Mouse (Mus musculus) large intestine, adult 2 months (tissue): ENCODE measurements around the gene Ntng1. TPM values are rescaled to one million over a fixed set of nuclear protein-coding genes. Genes with fewer than 3 reads are reported as not detected.

ENCODE experiments used
- DNase-seq: peaks from one replicate; pipeline ENCODE4 v3.0.0-alpha.2; 2012; ENCODE audit warnings: low read depth, low spot score
- WGBS: fragments of 180-500 bp; shearing (Covaris S2); methylation state at CpG from one replicate; pipeline ENCODE4 v1.1.7; 2018; 5-methylcytosine and 5-hydroxymethylcytosine counted together
- polyA plus RNA-seq: library from polyadenylated mRNA; depleted of rRNA; stranded (reverse); fragments of >200 nt; gene quantifications from 2 replicates; pipeline ENCODE4 v1.2.3, GENCODE M21; 2012

The Ntng1 gene
- polyA plus RNA-seq, 1 experiment = 0.19 TPM

GRCm38 (mm10) chr3:109942960-109943359 lies 200.9 kb downstream of the Ntng1 start:
- no peak for DNase-seq

GRCm38 (mm10) chr3:109937634-109938033 lies 206.2 kb downstream of the Ntng1 start:
- DNase-seq = no peak
- WGBS = 93% methylated on average over 2 of the region's 2 CpGs

More at GRCm38 (mm10) chr3:109942960-109943359, 200.9 kb downstream of the Ntng1 start:
- whole genome bisulfite sequencing = 65% methylated on average over 1 of the region's 1 CpGs

GRCm38 (mm10) chr3:109936275-109936674 lies 207.5 kb downstream of the Ntng1 start:
- 72% methylated on average over 3 of the region's 3 CpGs for WGBS
- DNase-seq = no peak

- no peak for DNase-seq
- 69% methylated on average over 8 of the region's 8 CpGs for WGBS
Observed at GRCm38 (mm10) chr3:109932261-109932660, 211.6 kb downstream of the Ntng1 start.

GRCm38 (mm10) chr3:109931021-109931420 lies 212.8 kb downstream of the Ntng1 start:
- 89% methylated on average over 5 of the region's 5 CpGs for WGBS
- DNase-seq = no peak

- DNase-seq = no peak
- WGBS = 63% methylated on average over 4 of the region's 4 CpGs
Observed at GRCm38 (mm10) chr3:109923788-109924187, 220.0 kb downstream of the Ntng1 start.

- WGBS = 73% methylated on average over 3 of the region's 3 CpGs
- no peak for DNase-seq
Observed at GRCm38 (mm10) chr3:109918996-109919395, 224.8 kb downstream of the Ntng1 start.

- no peak for DNase-seq
- WGBS = 77% methylated on average over 8 of the region's 8 CpGs
Observed at GRCm38 (mm10) chr3:109917926-109918694, 225.7 kb downstream of the Ntng1 start.

GRCm38 (mm10) chr3:109917077-109917476 lies 226.7 kb downstream of the Ntng1 start:
- 76% methylated on average over 4 of the region's 4 CpGs for WGBS
- DNase-seq = no peak

- 73% methylated on average over 5 of the region's 5 CpGs for WGBS
- no peak for DNase-seq
Observed at GRCm38 (mm10) chr3:109914226-109914625, 229.6 kb downstream of the Ntng1 start.

- no peak for DNase-seq
- WGBS = 3% methylated on average over 1 of the region's 1 CpGs
Observed at GRCm38 (mm10) chr3:109890600-109890999, 253.2 kb downstream of the Ntng1 start.

- WGBS = 44% methylated on average over 4 of the region's 4 CpGs
- no peak for DNase-seq
Observed at GRCm38 (mm10) chr3:109885672-109886071, 258.1 kb downstream of the Ntng1 start.

- no peak for DNase-seq
- WGBS = 72% methylated on average over 4 of the region's 4 CpGs
Observed at GRCm38 (mm10) chr3:109879061-109879460, 264.8 kb downstream of the Ntng1 start.

- DNase-seq = no peak
- 86% methylated on average over 17 of the region's 17 CpGs for WGBS
Observed at GRCm38 (mm10) chr3:109871986-109872385, 271.8 kb downstream of the Ntng1 start.

- WGBS = 86% methylated on average over 1 of the region's 1 CpGs
- no peak for DNase-seq
Observed at GRCm38 (mm10) chr3:109858276-109858675, 285.5 kb downstream of the Ntng1 start.

GRCm38 (mm10) chr3:109854449-109855155 lies 289.2 kb downstream of the Ntng1 start:
- 80% methylated on average over 9 of the region's 9 CpGs for WGBS
- no peak for DNase-seq

- no peak for DNase-seq
- 73% methylated on average over 4 of the region's 4 CpGs for WGBS
Observed at GRCm38 (mm10) chr3:109846660-109847059, 297.2 kb downstream of the Ntng1 start.

- whole genome bisulfite sequencing = 88% methylated on average over 1 of the region's 1 CpGs
Observed at GRCm38 (mm10) chr3:109825806-109826205, 318.0 kb downstream of the Ntng1 start.

GRCm38 (mm10) chr3:109822803-109823474 lies 320.9 kb downstream of the Ntng1 start:
- DNase-seq = no peak
- 51% methylated on average over 2 of the region's 2 CpGs for WGBS

More at GRCm38 (mm10) chr3:109825806-109826205, 318.0 kb downstream of the Ntng1 start:
- DNase-seq = no peak
